Mouse (Mus musculus): ENCODE data around the gene Supt4a. TPM values are rescaled to one million over a fixed set of nuclear protein-coding genes. Genes with fewer than 3 reads are reported as not detected.

Supt4a gene
- polyA plus RNA-seq, 1 experiment from 2014 or later, result 209 TPM

DNA sequence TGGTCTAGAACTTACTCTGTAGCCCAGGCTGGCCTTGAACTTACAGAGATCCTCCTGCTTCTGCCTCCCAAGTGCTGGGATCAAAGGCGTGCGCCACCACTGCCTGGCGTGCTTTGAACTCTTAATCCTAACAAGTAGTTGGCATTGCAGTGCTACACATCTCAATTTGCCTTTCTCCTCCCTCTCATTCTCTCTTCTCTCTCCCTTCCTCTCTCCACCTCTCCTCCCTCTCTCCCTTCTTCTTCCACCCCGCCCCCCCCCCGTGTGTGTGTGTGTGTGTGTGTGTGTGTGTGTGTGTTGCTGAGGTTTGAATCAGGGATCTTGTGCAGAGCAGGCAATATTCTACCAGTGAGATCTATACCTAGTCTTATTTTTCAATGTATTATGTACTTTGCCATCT lies 10.0 kb downstream of the Supt4a start:
- Histone ChIP-seq H3K36me3 (peaks cover 39% of the 10 kb centered on the region), H3K27ac (peak overlapping the region; percentile 100), H3K9ac (peak overlapping the region; percentile 86), H3K27me3 (replicated peaks) (no peaks in the 10 kb centered on the region), H3K4me1 (peaks cover 61% of the 10 kb centered on the region), H3K4me3 (no peak overlapping the region), H3K4me2 (no peak overlapping the region), H3K9me3 (replicated peaks) (no peaks in the 10 kb centered on the region)
- no peak for ATAC-seq
- 74% methylated on average over 4 of the region's 5 CpGs for WGBS (ENCODE audit: insufficient replicate concordance)

DNA sequence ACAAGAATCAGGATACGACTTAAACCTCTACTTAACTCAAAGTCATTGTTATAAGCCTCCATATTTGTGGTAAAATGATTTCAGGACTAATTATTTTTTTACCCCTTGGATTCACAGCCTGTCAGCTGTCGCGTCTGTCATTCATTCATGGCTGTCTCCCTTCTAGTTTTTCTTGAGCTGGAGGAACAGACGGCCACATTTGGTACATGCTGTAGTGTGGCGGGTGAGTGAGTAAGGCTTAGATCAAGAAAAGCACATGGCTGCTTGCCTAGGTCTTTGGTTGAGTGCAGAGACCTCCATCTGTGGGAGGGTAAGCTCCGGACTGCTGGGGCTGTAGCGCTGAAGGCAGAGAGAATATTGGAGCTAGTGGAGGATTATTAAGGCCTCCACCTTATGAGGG lies 10.4 kb downstream of the Supt4a start:
- no peaks in the 10 kb centered on the region for H3K9me3 ChIP-seq (replicated peaks)
- H3K4me2 ChIP-seq, result peak overlapping the region; percentile 84
- WGBS (ENCODE audit: insufficient replicate concordance), result 86% methylated on average over 7 of the region's 7 CpGs
- H3K36me3 ChIP-seq, result peaks cover 35% of the 10 kb centered on the region
- ATAC-seq, result no peak
- peak overlapping the region; percentile 51 for H3K4me3 ChIP-seq
- peaks cover 65% of the 10 kb centered on the region for H3K4me1 ChIP-seq
- no peaks in the 10 kb centered on the region for H3K27me3 ChIP-seq (replicated peaks)
- H3K9ac ChIP-seq, result peak overlapping the region; percentile 86
- peak overlapping the region; percentile 100 for H3K27ac ChIP-seq

DNA sequence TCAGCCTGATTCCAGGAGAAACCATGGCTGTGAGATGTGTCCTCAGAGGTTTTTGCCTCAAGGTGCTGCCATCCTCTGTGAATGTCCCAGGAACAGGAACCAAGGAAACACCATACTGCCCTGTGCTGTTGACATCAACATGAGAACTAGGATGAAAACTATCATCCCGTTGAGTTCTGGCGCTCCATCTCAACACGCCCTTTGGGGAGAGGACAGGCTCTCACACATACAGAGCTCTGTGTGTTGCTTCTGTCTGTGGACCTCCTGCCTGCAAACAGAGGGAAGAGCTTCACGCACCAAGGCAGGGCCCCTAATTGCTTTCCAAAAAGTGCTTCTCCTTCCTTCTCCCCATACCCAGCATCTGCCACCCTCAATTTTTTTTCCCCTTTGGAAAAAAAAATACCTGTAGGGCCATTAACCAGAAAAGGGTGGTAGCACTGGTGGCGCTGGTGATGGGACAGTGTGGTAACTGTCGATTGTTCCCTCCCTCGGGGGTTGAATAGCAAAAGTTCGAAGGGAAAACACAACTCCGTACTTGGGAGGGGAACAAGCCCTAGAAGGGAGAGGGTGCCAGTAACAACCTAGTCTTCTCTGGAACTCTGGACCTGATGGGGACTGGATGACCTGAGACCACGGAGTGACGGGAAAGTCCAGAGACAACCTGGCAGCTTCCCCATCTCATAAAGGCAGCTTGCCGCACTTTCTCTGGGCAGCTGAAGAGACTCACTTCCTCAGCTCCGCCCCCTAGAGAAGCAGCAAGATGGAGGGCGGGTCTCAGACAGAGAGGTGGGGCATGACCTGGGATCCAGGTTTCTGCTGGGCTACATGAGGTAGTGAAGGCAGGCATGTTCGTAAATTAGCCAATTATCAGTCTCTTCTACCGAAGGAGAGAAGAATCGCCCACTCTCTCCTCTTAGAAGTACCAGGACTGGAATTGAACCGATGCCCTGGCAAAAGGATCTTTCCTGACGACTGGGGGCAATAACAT lies 11.1 kb downstream of the Supt4a start:
- Histone ChIP-seq H3K36me3 (peaks cover 28% of the 10 kb centered on the region), H3K9ac (peak overlapping the region; percentile 86), H3K27me3 (replicated peaks) (no peaks in the 10 kb centered on the region), H3K27ac (peak overlapping the region; percentile 100), H3K4me3 (peak overlapping the region; percentile 51), H3K9me3 (replicated peaks) (no peaks in the 10 kb centered on the region), H3K4me1 (peaks cover 72% of the 10 kb centered on the region), H3K4me2 (peak overlapping the region; percentile 84)
- WGBS (ENCODE audit: insufficient replicate concordance), result 13% methylated on average over 19 of the region's 19 CpGs
- peak; percentile 60 for ATAC-seq

DNA sequence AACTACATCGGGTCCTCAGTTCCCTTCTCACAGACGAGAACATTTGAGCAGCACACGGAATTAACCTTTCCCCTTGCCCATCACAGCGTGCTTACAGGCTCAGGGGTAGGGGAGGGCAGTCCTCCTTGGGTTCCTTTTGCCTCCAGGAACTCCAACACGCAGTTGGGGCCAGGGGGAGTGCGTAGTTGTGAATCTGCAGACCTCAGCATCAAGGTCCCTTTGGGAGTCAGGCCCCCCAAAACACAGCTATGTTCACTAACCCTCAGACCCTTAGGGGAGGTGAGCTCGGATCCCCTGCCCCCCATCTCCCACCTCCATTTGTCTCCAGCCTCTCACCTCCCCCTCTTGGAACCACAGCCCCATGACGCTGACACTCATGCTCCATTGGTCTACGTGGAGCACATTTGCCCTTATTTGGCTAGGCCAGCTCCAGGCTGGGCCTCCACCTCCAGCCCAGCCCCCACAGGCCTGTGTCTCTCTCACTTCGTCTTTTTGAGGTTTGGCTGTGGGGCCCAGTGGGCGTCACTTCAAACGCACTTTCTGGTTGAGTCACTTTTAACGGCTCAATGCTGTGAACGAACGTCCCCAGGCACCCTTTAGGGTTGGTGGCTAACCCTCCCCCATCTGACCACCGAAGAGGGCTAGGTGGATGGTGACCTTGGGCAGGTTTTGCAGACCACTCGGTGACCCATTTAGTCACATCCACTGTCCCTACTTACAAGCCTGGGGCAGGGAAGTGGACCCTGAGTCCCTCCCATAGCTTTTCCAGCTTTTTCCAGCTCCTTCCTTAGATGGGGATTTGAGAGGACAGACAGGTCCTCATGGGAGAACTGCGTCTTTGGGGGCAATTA lies 12.1 kb downstream of the Supt4a start:
- H3K27me3 ChIP-seq (replicated peaks), result no peaks in the 10 kb centered on the region
- H3K36me3 ChIP-seq, result peaks cover 18% of the 10 kb centered on the region
- no peaks in the 10 kb centered on the region for H3K9me3 ChIP-seq (replicated peaks)
- peak overlapping the region; percentile 86 for H3K9ac ChIP-seq
- H3K4me2 ChIP-seq, result peak overlapping the region; percentile 84
- peak; percentile 84 for ATAC-seq
- peaks cover 82% of the 10 kb centered on the region for H3K4me1 ChIP-seq
- 9% methylated on average over 18 of the region's 18 CpGs for WGBS (ENCODE audit: insufficient replicate concordance)
- peak overlapping the region; percentile 51 for H3K4me3 ChIP-seq
- peak overlapping the region; percentile 100 for H3K27ac ChIP-seq

DNA sequence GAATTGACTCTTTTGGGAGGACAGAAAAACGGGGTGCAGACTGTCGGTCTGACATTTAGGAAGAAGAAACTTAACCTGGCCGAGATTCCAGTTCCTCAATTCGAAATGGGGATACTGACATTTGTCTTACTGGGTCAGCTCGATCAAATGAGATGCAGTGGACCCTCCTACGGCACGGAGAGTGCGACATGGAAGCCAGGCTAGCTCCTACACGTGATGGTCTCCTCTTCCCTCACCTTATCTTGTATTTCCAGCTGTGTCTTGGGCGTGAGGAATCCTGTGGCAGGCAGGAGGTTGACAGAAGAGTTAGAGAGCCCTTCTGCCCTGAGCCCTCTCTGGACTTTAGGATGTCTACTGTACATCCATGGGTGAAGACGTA lies 12.7 kb downstream of the Supt4a start:
- peak overlapping the region; percentile 84 for H3K4me2 ChIP-seq
- no peaks in the 10 kb centered on the region for H3K9me3 ChIP-seq (replicated peaks)
- peak overlapping the region; percentile 51 for H3K4me3 ChIP-seq
- peaks cover 12% of the 10 kb centered on the region for H3K36me3 ChIP-seq
- peak; percentile 72 for ATAC-seq
- peak overlapping the region; percentile 100 for H3K27ac ChIP-seq
- no peaks in the 10 kb centered on the region for H3K27me3 ChIP-seq (replicated peaks)
- H3K4me1 ChIP-seq, result peaks cover 84% of the 10 kb centered on the region
- H3K9ac ChIP-seq, result peak overlapping the region; percentile 86
- WGBS (ENCODE audit: insufficient replicate concordance), result 14% methylated on average over 11 of the region's 11 CpGs

DNA sequence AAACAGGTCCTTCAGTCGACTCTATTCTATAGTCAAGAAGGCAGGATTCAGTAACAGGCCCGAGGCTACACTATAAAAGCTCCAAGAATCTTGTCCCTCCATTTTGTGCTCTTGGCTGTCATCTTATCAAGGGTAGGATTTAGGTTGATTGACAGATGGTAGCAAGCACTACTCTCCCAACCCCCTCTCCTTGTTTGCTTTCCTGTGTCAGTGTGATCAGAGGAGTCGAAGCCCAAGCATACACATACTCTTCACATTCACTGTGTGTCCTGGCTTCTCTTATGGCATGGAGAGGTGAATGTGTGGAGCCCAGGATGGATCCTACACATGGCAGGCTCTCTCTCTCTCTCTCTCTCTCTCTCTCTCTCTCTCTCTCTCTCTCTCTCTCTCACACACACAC lies 13.2 kb downstream of the Supt4a start:
- Histone ChIP-seq H3K9me3 (replicated peaks) (no peaks in the 10 kb centered on the region), H3K27me3 (replicated peaks) (no peaks in the 10 kb centered on the region), H3K4me1 (peaks cover 86% of the 10 kb centered on the region), H3K4me2 (peak overlapping the region; percentile 84), H3K9ac (peak overlapping the region; percentile 86), H3K4me3 (peak overlapping the region; percentile 51), H3K27ac (peak overlapping the region; percentile 100), H3K36me3 (peaks cover 7% of the 10 kb centered on the region)
- 17% methylated on average over 3 of the region's 3 CpGs for WGBS (ENCODE audit: insufficient replicate concordance)
- ATAC-seq, result no peak

DNA sequence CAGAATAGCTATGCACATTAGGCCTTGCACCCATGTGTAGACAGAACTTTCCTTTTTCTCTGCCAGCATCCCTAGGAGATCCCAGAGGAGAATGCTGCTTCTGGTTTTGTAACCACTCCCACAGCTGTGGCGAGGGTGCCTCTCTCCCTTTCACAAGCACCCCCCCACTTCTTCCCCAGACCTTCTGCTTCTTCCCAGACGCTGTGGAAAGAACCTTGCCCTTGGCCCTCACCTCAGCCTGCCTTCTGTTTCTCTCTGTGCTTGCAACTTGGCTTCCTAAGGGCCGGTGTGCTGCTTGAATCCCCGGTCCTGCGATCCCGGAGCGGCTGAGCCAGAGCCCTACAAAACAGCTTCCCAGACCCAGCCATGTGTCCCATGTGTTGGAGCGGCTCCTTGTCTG lies 13.7 kb downstream of the Supt4a start:
- peak overlapping the region; percentile 84 for H3K4me2 ChIP-seq
- H3K9me3 ChIP-seq (replicated peaks), result no peaks in the 10 kb centered on the region
- peaks cover 86% of the 10 kb centered on the region for H3K4me1 ChIP-seq
- WGBS (ENCODE audit: insufficient replicate concordance), result 22% methylated on average over 8 of the region's 8 CpGs
- ATAC-seq, result no peak
- peaks cover 2% of the 10 kb centered on the region for H3K36me3 ChIP-seq
- peak overlapping the region; percentile 100 for H3K27ac ChIP-seq
- H3K27me3 ChIP-seq (replicated peaks), result no peaks in the 10 kb centered on the region
- peak overlapping the region; percentile 51 for H3K4me3 ChIP-seq
- H3K9ac ChIP-seq, result peak overlapping the region; percentile 86

DNA sequence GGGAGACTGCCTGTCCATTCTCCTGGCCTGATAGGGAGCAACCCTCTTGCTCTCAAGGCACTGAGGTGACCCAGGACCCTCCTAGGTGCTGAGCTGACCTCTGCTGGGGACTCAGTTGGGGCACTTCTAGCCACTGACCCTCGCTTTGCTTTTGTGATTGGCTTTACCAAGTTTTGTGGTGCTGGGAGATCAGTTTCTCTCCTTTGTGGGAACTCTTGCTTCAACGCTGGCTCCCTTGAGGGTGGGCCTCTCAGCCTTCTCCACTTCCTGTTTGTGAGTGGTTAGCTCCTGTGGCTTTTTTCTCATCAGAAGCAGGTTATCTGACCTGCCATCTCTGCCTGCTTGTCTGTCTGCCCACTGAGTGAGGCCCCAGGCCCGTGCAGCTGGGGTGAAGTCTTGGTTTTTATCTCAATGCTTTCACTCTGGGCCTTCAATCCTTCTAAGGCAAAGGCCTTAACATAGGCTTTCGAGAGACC lies 14.2 kb downstream of the Supt4a start:
- 15% methylated on average over 4 of the region's 4 CpGs for WGBS (ENCODE audit: insufficient replicate concordance)
- Histone ChIP-seq H3K27ac (peak overlapping the region; percentile 100), H3K9me3 (replicated peaks) (no peaks in the 10 kb centered on the region), H3K27me3 (replicated peaks) (no peaks in the 10 kb centered on the region), H3K4me3 (peak overlapping the region; percentile 51), H3K4me1 (peaks cover 85% of the 10 kb centered on the region), H3K9ac (peak overlapping the region; percentile 86), H3K4me2 (peak overlapping the region; percentile 84), H3K36me3 (peaks cover 6% of the 10 kb centered on the region)
- peak; percentile 4 for ATAC-seq

DNA sequence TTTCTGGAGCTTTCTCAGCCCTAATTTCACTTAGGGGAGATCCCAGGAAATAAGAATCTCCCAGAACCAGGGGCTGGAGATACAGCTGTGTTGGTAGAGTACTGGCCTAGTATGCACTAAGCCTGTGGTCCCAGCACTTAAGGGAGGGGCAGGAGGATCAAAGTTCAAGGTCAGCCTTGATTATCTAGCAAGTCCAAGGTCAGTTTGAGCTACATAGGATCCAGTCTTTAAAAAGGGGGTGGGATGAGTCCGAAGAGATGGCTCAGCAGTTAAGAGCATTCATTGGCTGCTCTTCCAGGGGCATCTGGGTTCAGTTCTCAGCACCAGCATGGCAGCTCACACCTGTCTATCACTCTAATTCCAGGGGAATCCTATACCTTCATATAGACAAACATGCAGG lies 15.0 kb downstream of the Supt4a start:
- H3K27ac ChIP-seq, result peak overlapping the region; percentile 100

DNA sequence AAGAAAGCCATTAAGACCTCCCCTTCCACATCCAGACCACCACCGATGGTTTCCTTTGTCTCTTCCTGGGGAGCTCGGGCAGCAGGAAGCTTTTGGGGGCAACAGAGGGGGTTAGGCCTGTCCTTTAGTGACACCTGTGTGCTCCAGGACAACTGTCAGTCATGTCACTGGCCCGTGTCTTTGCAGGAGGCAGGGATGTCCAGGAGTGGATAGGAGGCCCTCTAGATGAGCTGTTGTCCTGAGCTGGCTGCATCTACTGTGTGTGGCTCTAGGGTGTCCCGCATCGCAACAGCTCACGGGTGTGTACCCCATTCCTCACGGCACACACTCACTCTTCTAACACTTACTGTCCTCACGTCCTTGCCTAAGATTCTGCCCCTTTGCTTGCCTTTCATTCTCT lies 15.9 kb downstream of the Supt4a start:
- Histone ChIP-seq H3K36me3 (peaks cover 23% of the 10 kb centered on the region), H3K27me3 (replicated peaks) (no peaks in the 10 kb centered on the region), H3K4me2 (peak overlapping the region; percentile 84), H3K9ac (peak overlapping the region; percentile 94), H3K9me3 (replicated peaks) (no peaks in the 10 kb centered on the region), H3K4me3 (peak overlapping the region; percentile 82), H3K27ac (peak overlapping the region; percentile 100), H3K4me1 (peaks cover 77% of the 10 kb centered on the region)
- WGBS (ENCODE audit: insufficient replicate concordance), result 27% methylated on average over 8 of the region's 8 CpGs
- no peak for ATAC-seq

More for the DNA sequence above, 15.0 kb downstream of the Supt4a start:
- peak overlapping the region; percentile 86 for H3K9ac ChIP-seq
- peak overlapping the region; percentile 84 for H3K4me2 ChIP-seq
- 8% methylated on average over 1 of the region's 1 CpGs for WGBS (ENCODE audit: insufficient replicate concordance)
- H3K36me3 ChIP-seq, result peaks cover 13% of the 10 kb centered on the region
- H3K9me3 ChIP-seq (replicated peaks), result no peaks in the 10 kb centered on the region
- H3K27me3 ChIP-seq (replicated peaks), result no peaks in the 10 kb centered on the region
- H3K4me3 ChIP-seq, result peak overlapping the region; percentile 51
- no peak for ATAC-seq
- H3K4me1 ChIP-seq, result peaks cover 78% of the 10 kb centered on the region

DNA sequence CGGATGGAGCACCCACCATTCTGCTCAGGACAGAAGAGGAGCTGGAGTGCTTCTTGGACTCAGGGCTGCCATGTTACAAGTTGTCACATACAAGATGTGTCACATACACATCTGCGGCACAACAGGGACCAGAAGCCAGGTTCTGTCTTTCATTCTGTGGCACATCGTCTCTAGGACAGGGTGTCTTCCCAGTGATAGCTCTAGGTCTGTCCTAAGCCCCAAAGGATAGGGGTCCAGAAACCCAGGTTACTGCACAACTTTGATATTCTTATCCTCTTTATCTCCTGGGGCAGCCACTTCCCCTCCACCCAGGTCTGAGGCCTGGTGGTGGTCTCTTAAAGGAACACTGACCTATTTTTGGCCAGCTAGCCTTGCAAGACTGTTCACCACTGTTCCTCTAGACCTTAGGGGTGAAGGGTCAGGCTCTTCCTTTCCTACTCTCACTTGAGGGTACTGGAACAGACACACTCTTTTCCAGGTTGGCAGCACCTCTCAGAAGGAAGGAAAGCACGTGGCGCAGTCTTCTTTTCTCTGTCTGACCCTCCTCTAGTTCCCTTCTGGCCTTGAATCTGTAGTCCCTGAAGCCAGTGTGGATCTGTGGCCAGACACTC lies 16.6 kb downstream of the Supt4a start:
- Histone ChIP-seq H3K9me3 (replicated peaks) (no peaks in the 10 kb centered on the region), H3K4me2 (peak overlapping the region; percentile 84), H3K4me3 (peak overlapping the region; percentile 82), H3K9ac (peak overlapping the region; percentile 94), H3K4me1 (peaks cover 77% of the 10 kb centered on the region), H3K27ac (peak overlapping the region; percentile 100), H3K36me3 (peaks cover 25% of the 10 kb centered on the region), H3K27me3 (replicated peaks) (no peaks in the 10 kb centered on the region)
- WGBS (ENCODE audit: insufficient replicate concordance), result 12% methylated on average over 5 of the region's 5 CpGs
- ATAC-seq, result no peak

All from liver, embryonic 12.5 days (tissue).